Mouse (Mus musculus) kidney, embryonic 16.5 days (tissue): ENCODE measurements at regions not wholly inside any gene's neighbourhood (a gene's known extent, or its start where the extent isn't known, plus 50 kb on each side); places are given as distances from the start of the nearest gene placed in this dataset.
A peak's percentile ranks its signal among the peaks of the same experiment; 100 is the strongest.

Experiments
- ATAC-seq: fragments of 200-750 bp; cut with Nextera tagmentation; 2 replicates; pipeline ENCODE4 v1.8.0; 2017; ENCODE audit warnings: moderate TSS enrichment; ENCODE audit not compliant: low FRiP score, low TSS enrichment
- H3K27ac ChIP-seq: fragments of 300-500 bp; sonication (generic); 2 replicates; pipeline ENCODE4 v1.5.1; 2014; ENCODE audit warnings: low read length
- H3K27me3 ChIP-seq: fragments of 300-500 bp; sonication (generic); 2 replicates; pipeline ENCODE4 v1.6.1; 2014; ENCODE audit warnings: low read length, control low read depth, mixed read lengths; ENCODE audit not compliant: insufficient read depth
- H3K36me3 ChIP-seq: fragments of 300-500 bp; sonication (generic); 2 replicates; pipeline ENCODE4 v1.6.1; 2014; ENCODE audit warnings: low read length, control low read depth, mixed read lengths; ENCODE audit not compliant: insufficient read depth
- H3K4me1 ChIP-seq: fragments of 300-500 bp; sonication (generic); 2 replicates; pipeline ENCODE4 v1.6.1; 2014; ENCODE audit warnings: low read length, control low read depth, mixed read lengths; ENCODE audit not compliant: insufficient read depth
- H3K4me2 ChIP-seq: fragments of 300-500 bp; sonication (generic); replicated peaks from 2 replicates; pipeline ENCODE4 v1.6.1; 2014; ENCODE audit warnings: low read depth, low read length
- H3K4me3 ChIP-seq: fragments of 300-500 bp; sonication (generic); 2 replicates; pipeline ENCODE4 v1.5.1; 2014; ENCODE audit warnings: mild to moderate bottlenecking, low read length
- H3K9ac ChIP-seq: fragments of 300-500 bp; sonication (generic); replicated peaks from 2 replicates; pipeline ENCODE4 v1.6.1; 2014; ENCODE audit warnings: low read length
- H3K9me3 ChIP-seq: fragments of 300-500 bp; sonication (generic); 2 replicates; pipeline ENCODE4 v1.6.1; 2016; ENCODE audit warnings: low read length, control low read depth
- WGBS: fragments of 180-500 bp; shearing (Covaris S2); extraction: QIAGEN DNeasy Blood & Tissue Kit; methylation state at CpG from one replicate; pipeline ENCODE4 v1.1.7; 2014; 5-methylcytosine and 5-hydroxymethylcytosine counted together

GRCm38 (mm10) chr14:68927814-68928213 is 366.3 kb downstream of the Synb start:
- WGBS: 24% methylated on average over 4 of the region's 4 CpGs
- Histone ChIP-seq H3K27me3 (no peaks in the 10 kb centered on the region), H3K4me2 (no peak overlapping the region), H3K4me1 (peaks cover 6% of the 10 kb centered on the region), H3K9me3 (no peaks in the 10 kb centered on the region), H3K27ac (no peak overlapping the region), H3K4me3 (no peak overlapping the region), H3K36me3 (no peaks in the 10 kb centered on the region), H3K9ac (no peak overlapping the region)
- no peak for ATAC-seq

DNA sequence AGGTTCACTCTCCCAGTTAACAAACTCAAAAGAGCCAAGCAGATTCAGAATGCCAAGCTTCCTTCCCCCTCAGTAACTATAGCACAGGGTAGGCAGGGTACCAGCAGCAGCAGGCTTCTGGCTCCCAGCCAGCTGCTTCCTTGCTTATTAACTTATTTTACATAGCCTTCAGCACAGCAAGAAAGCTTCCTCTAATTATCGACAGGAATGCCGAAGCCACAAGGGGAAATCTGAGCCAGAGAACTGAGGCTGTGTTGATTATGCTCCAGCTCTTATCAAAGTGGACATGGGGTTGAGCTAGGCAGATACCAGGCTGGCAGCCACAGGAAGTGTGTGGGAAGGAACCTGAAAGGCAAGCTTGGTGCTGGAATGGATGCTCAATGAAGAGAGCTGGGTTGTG is 371.0 kb downstream of the Synb start:
- Histone ChIP-seq H3K9me3 (no peaks in the 10 kb centered on the region; the same call in 1 of the 2 replicates), H3K36me3 (no peaks in the 10 kb centered on the region), H3K4me1 (peaks cover 16% of the 10 kb centered on the region), H3K27ac (peak overlapping the region; percentile 34; the same call in 1 of the 2 replicates), H3K27me3 (no peaks in the 10 kb centered on the region), H3K4me2 (no peak overlapping the region), H3K9ac (no peak overlapping the region), H3K4me3 (no peak overlapping the region)
- WGBS: 8% methylated on average over 2 of the region's 2 CpGs
- ATAC-seq: peak; percentile 69

DNA sequence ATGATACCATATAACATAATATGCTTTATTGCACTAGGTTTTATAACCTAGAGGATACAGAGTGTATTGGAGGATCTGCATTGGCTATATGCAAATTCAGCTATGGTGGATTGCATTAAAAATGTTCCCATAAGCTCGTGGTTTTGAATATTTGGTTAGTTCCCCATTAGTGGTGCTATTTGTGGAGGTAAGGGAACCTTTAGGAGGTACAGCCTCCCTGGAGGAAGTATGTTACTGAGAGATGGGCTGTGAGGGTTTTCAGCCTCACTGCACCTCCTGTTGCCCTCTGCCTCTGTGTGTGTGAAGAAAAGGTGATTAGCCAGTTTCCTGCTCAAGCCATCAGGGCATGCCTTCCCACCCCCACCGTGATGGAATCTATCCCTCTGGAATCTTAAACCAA is 372.1 kb downstream of the Synb start:
- no peak for ATAC-seq
- no peak overlapping the region for H3K9ac ChIP-seq
- H3K27me3 ChIP-seq: no peaks in the 10 kb centered on the region
- WGBS: 26% methylated on average over 2 of the region's 2 CpGs
- peaks cover 16% of the 10 kb centered on the region for H3K4me1 ChIP-seq
- H3K36me3 ChIP-seq: no peaks in the 10 kb centered on the region
- H3K9me3 ChIP-seq: no peaks in the 10 kb centered on the region; the same call in 1 of the 2 replicates
- H3K4me3 ChIP-seq: no peak overlapping the region
- no peak overlapping the region for H3K4me2 ChIP-seq
- H3K27ac ChIP-seq: no peak overlapping the region

DNA sequence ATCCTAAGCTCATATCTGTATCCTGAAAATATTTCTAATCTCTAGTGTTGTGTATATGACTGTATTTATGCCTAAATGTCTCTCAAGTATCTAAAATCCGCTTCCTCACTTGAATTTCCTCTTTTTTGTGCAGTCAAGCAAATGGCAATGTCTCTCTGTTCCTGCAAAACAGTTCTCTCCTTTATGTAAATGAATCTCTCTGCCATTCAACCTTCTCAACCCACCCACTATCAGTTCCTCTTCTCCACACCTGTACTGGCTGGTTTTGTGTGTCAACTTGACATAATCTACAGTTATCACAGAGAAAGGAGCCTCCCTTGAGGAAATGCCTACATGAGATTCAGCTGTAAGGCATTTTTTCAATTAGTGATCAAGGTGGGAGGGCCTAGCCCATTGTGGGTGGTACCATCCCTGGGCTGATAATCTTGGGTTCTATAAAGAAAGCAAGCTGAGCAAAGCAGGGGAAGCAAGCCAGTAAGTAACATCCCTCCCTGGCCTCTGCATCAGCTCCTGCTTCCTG is 375.5 kb downstream of the Synb start:
- H3K4me2 ChIP-seq: no peak overlapping the region
- ATAC-seq: no peak
- no peak overlapping the region for H3K4me3 ChIP-seq
- peaks cover 16% of the 10 kb centered on the region for H3K4me1 ChIP-seq
- no peaks in the 10 kb centered on the region for H3K27me3 ChIP-seq
- H3K36me3 ChIP-seq: no peaks in the 10 kb centered on the region
- H3K9me3 ChIP-seq: no peaks in the 10 kb centered on the region; the same call in 1 of the 2 replicates
- WGBS: 92% methylated on average over 1 of the region's 1 CpGs
- no peak overlapping the region for H3K27ac ChIP-seq
- H3K9ac ChIP-seq: no peak overlapping the region

- Histone ChIP-seq H3K9me3 (no peaks in the 10 kb centered on the region), H3K4me3 (no peak overlapping the region), H3K4me2 (no peak overlapping the region), H3K4me1 (no peaks in the 10 kb centered on the region), H3K27me3 (no peaks in the 10 kb centered on the region), H3K9ac (no peak overlapping the region), H3K36me3 (no peaks in the 10 kb centered on the region), H3K27ac (no peak overlapping the region)
- 64% methylated on average over 3 of the region's 3 CpGs for WGBS
- no peak for ATAC-seq
These were observed 394.2 kb downstream of the Synb start for GRCm38 (mm10) chr14:68899921-68900320.

DNA sequence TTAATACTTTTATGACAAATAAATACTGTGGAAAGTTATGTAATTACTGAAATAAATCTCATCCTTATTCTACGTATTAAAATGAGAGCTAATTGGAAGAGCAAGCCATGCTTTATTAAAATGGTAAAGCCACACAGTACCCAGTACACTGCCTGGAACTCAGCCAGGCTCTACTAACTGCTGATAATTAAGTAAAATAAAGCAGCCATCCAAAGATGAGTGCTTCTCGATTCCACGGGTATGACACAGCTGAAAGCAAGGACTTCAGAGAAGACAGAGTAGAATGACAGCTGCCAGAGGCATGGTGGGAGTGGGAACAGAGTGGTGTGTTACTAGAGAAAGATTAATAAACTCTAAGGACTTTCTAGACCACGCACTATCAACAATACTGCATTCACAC is 416.9 kb downstream of the Synb start:
- Histone ChIP-seq H3K9ac (no peak overlapping the region), H3K36me3 (no peaks in the 10 kb centered on the region), H3K27ac (no peak overlapping the region), H3K4me1 (no peaks in the 10 kb centered on the region), H3K9me3 (no peaks in the 10 kb centered on the region), H3K27me3 (no peaks in the 10 kb centered on the region), H3K4me2 (no peak overlapping the region), H3K4me3 (no peak overlapping the region)
- ATAC-seq: no peak
- 83% methylated on average over 4 of the region's 4 CpGs for WGBS

GRCm38 (mm10) chr14:68861071-68861470 is 433.0 kb downstream of the Synb start:
- Histone ChIP-seq H3K27me3 (no peaks in the 10 kb centered on the region), H3K27ac (no peak overlapping the region), H3K36me3 (no peaks in the 10 kb centered on the region), H3K4me3 (no peak overlapping the region), H3K4me2 (no peak overlapping the region), H3K9ac (no peak overlapping the region), H3K9me3 (peaks cover 3% of the 10 kb centered on the region), H3K4me1 (no peaks in the 10 kb centered on the region)
- ATAC-seq: no peak
- WGBS: over 99% methylated on average over 3 of the region's 3 CpGs

GRCm38 (mm10) chr14:68857948-68858347 is 436.2 kb downstream of the Synb start:
- Histone ChIP-seq H3K9me3 (peaks cover 3% of the 10 kb centered on the region), H3K36me3 (no peaks in the 10 kb centered on the region)
- ATAC-seq: no peak

GRCm38 (mm10) chr14:68848506-68848905 is 445.6 kb downstream of the Synb start:
- Histone ChIP-seq H3K27ac (no peak overlapping the region), H3K9ac (no peak overlapping the region), H3K9me3 (no peaks in the 10 kb centered on the region), H3K36me3 (no peaks in the 10 kb centered on the region), H3K27me3 (no peaks in the 10 kb centered on the region), H3K4me3 (no peak overlapping the region), H3K4me1 (no peaks in the 10 kb centered on the region), H3K4me2 (no peak overlapping the region)
- WGBS: 84% methylated on average over 4 of the region's 4 CpGs
- no peak for ATAC-seq

More at GRCm38 (mm10) chr14:68857948-68858347, 436.2 kb downstream of the Synb start:
- Histone ChIP-seq H3K27ac (no peak overlapping the region), H3K4me1 (no peaks in the 10 kb centered on the region), H3K9ac (no peak overlapping the region), H3K4me3 (no peak overlapping the region), H3K27me3 (no peaks in the 10 kb centered on the region), H3K4me2 (no peak overlapping the region)
- WGBS: 75% methylated on average over 1 of the region's 1 CpGs

DNA sequence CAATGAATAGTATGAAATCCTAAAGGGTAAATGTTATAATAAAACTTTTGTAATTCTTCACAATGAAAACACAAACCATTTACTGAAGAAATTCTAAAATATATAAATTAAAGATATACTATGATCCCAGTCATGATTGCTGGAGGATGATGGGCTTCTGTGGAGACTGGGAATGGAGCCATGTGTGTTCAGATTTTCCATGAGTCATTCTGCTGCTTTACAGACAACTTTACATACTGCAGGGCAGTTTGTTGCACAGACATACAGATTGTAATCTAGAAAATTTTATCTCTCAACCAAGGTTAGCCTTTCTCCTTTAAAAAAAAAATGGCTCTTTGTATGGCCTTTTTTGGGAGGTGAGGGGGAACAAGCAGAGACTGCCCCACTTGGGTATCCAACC is 446.5 kb downstream of the Synb start:
- Histone ChIP-seq H3K4me1 (no peaks in the 10 kb centered on the region), H3K27me3 (no peaks in the 10 kb centered on the region), H3K36me3 (no peaks in the 10 kb centered on the region), H3K9ac (no peak overlapping the region), H3K4me2 (no peak overlapping the region), H3K4me3 (no peak overlapping the region), H3K27ac (no peak overlapping the region), H3K9me3 (no peaks in the 10 kb centered on the region)
- ATAC-seq: no peak
